Mouse (Mus musculus) cerebellum, adult 2 months (tissue): ENCODE measurements around the gene Ccl1. TPM values are rescaled to one million over a fixed set of nuclear protein-coding genes. Genes with fewer than 3 reads are reported as not detected.

ENCODE experiments used
- DNase-seq, 2 experiments: peaks; one replicate each; pipeline ENCODE4 v3.0.0; 2021
- H3K27ac ChIP-seq: fragments of 200-500 bp; 2 replicates; pipeline ENCODE4 v1.5.1; 2012; ENCODE audit warnings: low read length, control low read depth, inconsistent platforms; ENCODE audit not compliant: insufficient read depth
- H3K27me3 ChIP-seq: fragments of 200-500 bp; 2 replicates; pipeline ENCODE4 v1.6.1; 2012; ENCODE audit warnings: inconsistent platforms, mild to moderate bottlenecking, low read length, moderate library complexity; ENCODE audit not compliant: control insufficient read depth, insufficient read depth
- H3K4me1 ChIP-seq: fragments of 200-500 bp; 2 replicates; pipeline ENCODE4 v1.6.1; 2011; ENCODE audit warnings: low read length; ENCODE audit not compliant: control insufficient read depth, insufficient read depth
- H3K4me3 ChIP-seq: fragments of 200-500 bp; replicated peaks from 2 replicates; pipeline ENCODE3; 2011; ENCODE audit warnings: mild to moderate bottlenecking, low read depth, low read length, control low read depth; ENCODE audit not compliant: insufficient read depth
- CTCF ChIP-seq: fragments of 200-500 bp; IDR thresholded peaks from 2 replicates; pipeline ENCODE4 v1.5.1; 2011; ENCODE audit warnings: low read depth, mild to moderate bottlenecking, control low read depth, low read length, moderate library complexity, borderline replicate concordance; ENCODE audit not compliant: insufficient read depth
- POLR2A ChIP-seq: fragments of 200-500 bp; IDR thresholded peaks from 2 replicates; pipeline ENCODE4 v1.6.1; 2011; ENCODE audit warnings: low read length, control low read depth, borderline replicate concordance; ENCODE audit not compliant: insufficient read depth
- WGBS: fragments of 180-500 bp; shearing (Covaris S2); methylation state at CpG from one replicate; pipeline ENCODE4 v1.1.7; 2018; 5-methylcytosine and 5-hydroxymethylcytosine counted together
- polyA plus RNA-seq: library from polyadenylated mRNA; depleted of rRNA; stranded (reverse); fragments of >200 nt; gene quantifications from 2 replicates; pipeline ENCODE4 v1.2.3, GENCODE M21; 2012; rRNA removed

The Ccl1 gene
- polyA plus RNA-seq, 1 experiment: not detected

GRCm38 (mm10) chr11:82163285-82163684, 142.2 kb downstream of the Ccl1 start:
- no peak for TF ChIP-seq CTCF
- no peak for TF ChIP-seq POLR2A
- WGBS: 72% methylated on average over 8 of the region's 8 CpGs
- Histone ChIP-seq H3K4me3 (no peak overlapping the region), H3K27me3 (no peaks in the 10 kb centered on the region), H3K4me1 (no peaks in the 10 kb centered on the region), H3K27ac (no peak overlapping the region)
- no peak for DNase-seq

GRCm38 (mm10) chr11:82159126-82159525, 146.4 kb downstream of the Ccl1 start:
- no peaks in the 10 kb centered on the region for H3K27me3 ChIP-seq
- WGBS: 98% methylated on average over 2 of the region's 2 CpGs
- no peaks in the 10 kb centered on the region for H3K4me1 ChIP-seq
- DNase-seq: no peak
- H3K4me3 ChIP-seq: no peak overlapping the region
- H3K27ac ChIP-seq: no peak overlapping the region
- TF ChIP-seq POLR2A (no peak), CTCF (no peak)

GRCm38 (mm10) chr11:82139492-82140094, 165.9 kb downstream of the Ccl1 start:
- H3K27ac ChIP-seq: no peak overlapping the region
- no peak for DNase-seq
- H3K4me3 ChIP-seq: no peak overlapping the region
- TF ChIP-seq POLR2A: no peak
- TF ChIP-seq CTCF: no peak
- 71% methylated on average over 7 of the region's 7 CpGs for WGBS
- H3K4me1 ChIP-seq: no peaks in the 10 kb centered on the region
- no peaks in the 10 kb centered on the region; the same call in 1 of the 2 replicates for H3K27me3 ChIP-seq

DNA sequence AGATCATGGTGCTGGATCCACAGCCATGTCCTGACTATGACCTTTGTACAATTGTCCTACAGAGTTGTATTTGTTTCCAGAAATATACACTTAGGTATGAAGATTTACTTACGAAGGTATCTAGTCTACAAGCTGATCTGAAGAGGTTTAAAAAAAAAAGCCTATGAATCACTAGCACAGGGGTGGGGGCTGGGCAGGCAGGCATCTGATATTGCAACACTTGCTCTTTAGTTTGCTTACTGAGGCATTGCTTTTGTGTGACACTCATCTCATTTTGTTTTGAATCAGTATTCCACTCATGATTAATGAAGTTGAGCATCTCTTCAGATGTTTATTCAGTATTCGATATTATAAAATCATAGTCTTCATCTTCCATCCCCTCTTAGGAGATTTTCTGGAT, 169.3 kb downstream of the Ccl1 start:
- TF ChIP-seq POLR2A (no peak), CTCF (no peak)
- no peak for DNase-seq
- WGBS: 86% methylated on average over 2 of the region's 2 CpGs
- H3K27me3 ChIP-seq: no peaks in the 10 kb centered on the region; the same call in 1 of the 2 replicates
- H3K27ac ChIP-seq: no peak overlapping the region
- H3K4me1 ChIP-seq: no peaks in the 10 kb centered on the region
- H3K4me3 ChIP-seq: no peak overlapping the region

DNA sequence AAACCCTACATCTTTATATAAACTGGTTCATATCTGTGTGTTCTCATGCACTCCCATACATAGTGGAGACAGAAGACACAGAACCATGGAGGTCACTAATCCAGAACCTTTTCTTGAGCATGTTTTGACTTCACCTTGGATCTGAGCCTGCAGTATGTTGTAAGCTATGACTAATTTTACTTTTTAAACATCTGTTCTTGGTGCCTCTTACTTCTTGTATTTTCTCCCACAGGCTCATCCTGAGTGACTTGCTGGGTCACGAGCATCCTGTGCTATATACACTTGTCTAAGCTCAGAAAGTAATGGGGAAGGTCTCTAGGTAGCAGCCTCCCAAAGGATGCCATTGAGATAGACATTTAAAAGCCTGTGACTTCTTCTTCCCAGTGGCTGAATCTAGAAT, 172.5 kb downstream of the Ccl1 start:
- TF ChIP-seq CTCF: no peak
- no peak for TF ChIP-seq POLR2A
- Histone ChIP-seq H3K27ac (no peak overlapping the region), H3K4me1 (no peaks in the 10 kb centered on the region), H3K27me3 (no peaks in the 10 kb centered on the region), H3K4me3 (no peak overlapping the region)
- 61% methylated on average over 1 of the region's 1 CpGs for WGBS
- DNase-seq: no peak

Other genes with a start within 250 kb of the Ccl1 start
- 0.33 and 0.44 TPM in 2 replicates for gene Ccl11, start 247.9 kb downstream of the Ccl1 start, polyA plus RNA-seq
- gene Ccl12, start 203.8 kb downstream of the Ccl1 start, polyA plus RNA-seq: 1.3 TPM in 2 replicates
- not detected in 2 replicates for gene Ccl8, start 190.5 kb downstream of the Ccl1 start, polyA plus RNA-seq
- 19.8 and 20.5 TPM in 2 replicates for gene Tmem132e, start 83.2 kb upstream of the Ccl1 start, polyA plus RNA-seq